Mouse (Mus musculus) urinary bladder, postnatal 14 days (tissue): ENCODE results near the gene Tnfrsf26.

ENCODE experiments used
- DNase-seq: peaks from one replicate; pipeline ENCODE4 v3.0.0; 2021; ENCODE audit warnings: low spot score

The Tnfrsf26 gene

DNA sequence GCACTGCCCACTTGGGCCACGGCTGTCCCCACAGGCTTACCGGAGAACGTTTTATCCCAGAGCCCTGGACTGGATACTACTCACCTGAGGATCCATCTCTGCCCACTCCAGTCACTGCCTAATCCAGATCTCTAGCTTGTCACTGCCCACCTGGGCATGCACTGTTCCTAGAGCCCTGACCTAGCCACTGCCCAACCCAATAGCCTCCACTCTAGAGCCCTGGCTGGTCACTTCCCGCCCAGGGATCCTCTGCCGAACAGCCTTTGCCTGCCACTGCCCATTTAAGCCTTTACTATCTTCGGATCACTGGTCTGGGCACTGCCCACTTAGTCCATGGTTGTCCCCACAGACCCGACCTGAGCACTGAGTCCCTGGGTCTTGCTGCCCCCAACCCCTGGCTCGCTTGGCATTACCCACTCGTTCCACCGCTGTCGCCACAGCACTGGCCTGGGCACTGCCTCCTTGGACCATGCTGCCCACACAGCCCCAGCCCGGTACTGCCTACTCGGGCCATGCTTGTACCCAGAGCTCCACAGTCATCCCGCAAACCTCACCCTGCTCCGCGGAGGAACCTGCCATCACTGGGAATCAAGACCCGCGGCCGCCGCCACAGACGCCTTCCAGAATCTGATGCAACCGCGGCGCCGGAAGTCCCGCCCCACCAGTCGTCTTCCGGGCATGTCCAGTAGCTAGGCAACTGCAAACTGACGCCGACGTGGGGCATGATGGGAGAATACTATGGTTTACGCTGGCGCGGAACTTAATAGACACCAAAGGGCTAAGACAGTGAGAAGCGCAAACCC is 28.9 kb downstream of the Tnfrsf26 start, which contains the start of gene Cars:
TSS of gene Cars (minus strand) at position 663 of the 803 bp plus-strand sequence.
- peak; percentile 94 for DNase-seq

- no peak for DNase-seq
Observed at GRCm38 (mm10) chr7:143594865-143595264, 33.7 kb downstream of the Tnfrsf26 start.

GRCm38 (mm10) chr7:143592255-143592654 is 36.3 kb downstream of the Tnfrsf26 start:
- DNase-seq = peak; percentile 22

DNA sequence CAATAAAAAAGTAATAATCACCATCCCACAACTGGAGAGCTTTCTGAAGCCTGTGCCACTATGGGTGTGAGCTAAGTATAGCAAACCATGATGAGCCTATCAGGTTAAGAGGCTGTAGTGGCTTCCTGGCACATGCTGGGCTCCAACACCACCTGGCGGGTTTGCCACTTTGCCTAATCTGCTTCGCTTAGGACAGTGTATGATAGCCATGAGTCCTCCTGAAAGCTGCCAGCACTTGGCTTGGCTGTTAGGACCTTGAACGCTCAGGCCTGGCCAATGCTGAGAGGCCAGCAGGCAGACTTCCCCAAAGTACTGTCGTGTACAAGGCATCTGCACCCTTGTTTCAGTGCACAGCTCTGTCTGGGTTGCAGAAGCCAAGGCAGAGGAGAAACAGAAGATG is 40.5 kb downstream of the Tnfrsf26 start:
- no peak for DNase-seq

- DNase-seq = no peak
Observed at GRCm38 (mm10) chr7:143587586-143587985, 40.9 kb downstream of the Tnfrsf26 start.

GRCm38 (mm10) chr7:143583956-143584355 is 44.6 kb downstream of the Tnfrsf26 start:
- DNase-seq = peak; percentile 76

DNA sequence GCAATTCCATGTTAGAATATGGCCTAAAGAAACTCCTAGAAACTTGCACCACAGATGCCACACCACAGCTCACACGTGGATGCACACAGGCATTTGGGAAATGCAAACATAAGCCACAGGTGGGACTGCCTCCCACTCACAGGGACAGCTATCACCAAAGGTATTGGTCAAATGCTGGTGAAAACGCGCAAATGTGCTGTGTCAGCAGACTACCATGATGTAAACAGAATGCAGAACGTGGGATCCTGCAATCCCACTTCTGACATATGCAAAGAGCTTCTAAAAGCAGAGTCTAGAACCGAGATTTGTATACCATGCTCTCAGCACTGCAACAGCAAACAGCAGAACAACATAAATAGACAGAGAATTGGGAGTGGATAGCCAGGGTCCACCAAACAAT is 45.5 kb downstream of the Tnfrsf26 start:
- DNase-seq = no peak

- no peak for DNase-seq
Observed at GRCm38 (mm10) chr7:143575751-143576150, 52.8 kb downstream of the Tnfrsf26 start.

GRCm38 (mm10) chr7:143565648-143566039 is 62.9 kb downstream of the Tnfrsf26 start:
- DNase-seq = no peak

DNA sequence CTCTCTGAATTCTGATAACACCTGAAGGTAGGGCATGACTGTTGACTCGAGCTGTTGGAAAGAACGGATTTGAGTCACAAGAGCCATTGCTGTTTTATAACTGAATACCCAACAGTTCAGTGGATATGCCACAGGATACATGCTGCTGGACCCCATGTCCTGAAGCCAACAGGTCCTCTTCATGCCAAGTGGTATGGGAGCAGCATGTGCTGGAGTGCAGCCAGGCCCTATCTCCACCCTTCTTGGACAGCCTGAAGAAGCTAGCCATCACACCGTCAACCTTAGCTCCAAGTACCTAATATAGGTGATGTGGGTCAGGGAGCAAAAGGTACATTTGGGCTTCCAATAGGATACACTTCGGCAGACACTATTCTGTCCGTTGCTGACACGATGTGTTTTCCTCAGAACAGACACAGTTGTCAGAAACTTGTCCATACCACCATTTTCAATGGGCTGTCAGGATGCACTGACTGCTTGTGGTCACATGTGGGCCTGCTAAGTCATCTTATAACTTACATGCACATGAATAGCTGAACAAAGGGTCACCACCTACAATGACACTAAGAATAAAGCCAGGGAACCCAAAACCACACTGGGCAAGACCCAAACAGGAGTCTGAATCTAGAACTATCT is 63.4 kb downstream of the Tnfrsf26 start:
- no peak for DNase-seq

DNA sequence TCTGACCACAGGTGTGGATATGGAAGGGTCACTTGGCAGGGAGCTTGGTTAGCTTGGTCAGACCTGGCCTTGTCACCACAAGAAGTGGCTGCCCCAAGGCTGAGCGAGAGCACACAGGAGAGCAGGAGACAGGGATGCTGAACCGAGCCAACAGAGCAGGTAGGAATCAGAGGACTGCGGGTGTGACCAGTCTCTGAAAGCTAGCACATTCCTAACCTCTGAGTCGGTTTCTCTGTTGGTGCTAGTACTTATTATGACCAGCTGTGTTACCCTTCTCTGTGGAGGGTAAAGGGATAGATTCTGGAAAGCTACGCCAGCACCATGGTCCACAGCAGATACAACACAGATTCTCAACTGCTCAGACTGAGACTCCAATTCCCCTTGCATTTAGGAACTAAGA is 64.7 kb downstream of the Tnfrsf26 start:
- no peak for DNase-seq
